In the genomic region with DNA sequence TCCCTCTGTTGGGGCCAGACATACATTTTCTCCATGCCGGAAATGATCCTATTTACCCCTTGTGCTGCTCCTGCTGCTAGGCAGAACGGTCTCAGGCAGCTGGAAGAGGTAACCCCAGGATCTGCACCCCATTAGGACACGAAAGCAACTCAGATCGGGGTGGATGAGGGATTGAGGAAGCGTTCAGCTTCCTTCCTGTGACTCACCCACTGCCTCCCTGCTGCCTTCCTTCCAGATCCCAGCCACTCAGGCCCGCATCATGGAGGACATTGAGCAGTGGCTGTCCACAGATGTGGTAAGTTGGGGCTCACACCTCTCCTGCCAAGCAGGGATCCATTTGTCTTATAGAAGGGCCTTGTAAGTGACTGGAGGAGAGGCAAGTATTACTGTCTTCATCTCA, we compare ENCODE assay signal across 14 mouse cellular contexts.
"Had no signal": no experiment of that assay in that cellular context is flagged by ENCODE, and none has a peak within 500 bp of the region (broad histone marks: within the 10 kb centered on the region; RNA-seq: fewer than 3 reads in every experiment).

No protein-coding gene starts in this region.

- H3K27ac ChIP-seq: limb, embryonic 15.5 days; liver, embryonic 13.5 days; midbrain, embryonic 12.5 days; neural tube, embryonic 13.5 days had no signal

- H3K4me2 ChIP-seq: limb, embryonic 15.5 days; liver, embryonic 13.5 days; midbrain, embryonic 12.5 days; neural tube, embryonic 13.5 days had no signal

- H3K4me3 ChIP-seq: limb, embryonic 15.5 days; liver, embryonic 13.5 days; midbrain, embryonic 12.5 days; neural tube, embryonic 13.5 days had no signal

- ATAC-seq: intestine, postnatal 0 days; midbrain, embryonic 16.5 days had no signal

- H3K36me3 ChIP-seq: midbrain, embryonic 12.5 days had no signal

- DNase-seq: kidney, adult 8-10 months; kidney, postnatal 25 days; layer of hippocampus, adult 9-11 months; layer of hippocampus, postnatal 36 days; liver, embryonic 13.5 days; lung, adult 18-20 months; retina, postnatal 1 day; right cerebral cortex, postnatal 4 days; thymus, postnatal 14 days had no signal

- H3K9me3 ChIP-seq: limb, embryonic 15.5 days; liver, embryonic 13.5 days; midbrain, embryonic 12.5 days; neural tube, embryonic 13.5 days had no signal

- H3K4me1 ChIP-seq: liver, embryonic 13.5 days; midbrain, embryonic 12.5 days; neural tube, embryonic 13.5 days had no signal

- H3K9ac ChIP-seq: limb, embryonic 15.5 days; liver, embryonic 13.5 days; midbrain, embryonic 12.5 days; neural tube, embryonic 13.5 days had no signal

- H3K27me3 ChIP-seq: limb, embryonic 15.5 days; liver, embryonic 13.5 days; neural tube, embryonic 13.5 days had no signal
